Mouse (Mus musculus) liver, embryonic 15.5 days (tissue): ENCODE results near the gene Hypk. TPM values are rescaled to one million over a fixed set of nuclear protein-coding genes. Genes with fewer than 3 reads are reported as not detected.
A peak's percentile ranks its signal among the peaks of the same experiment; 100 is the strongest.

ENCODE experiments used
- ATAC-seq: fragments of 200-750 bp; cut with Nextera tagmentation; 2 replicates; pipeline ENCODE4 v1.8.0; 2017; ENCODE audit warnings: moderate number of reproducible peaks, mild to moderate bottlenecking, moderate library complexity; ENCODE audit not compliant: insufficient read depth
- H3K27ac ChIP-seq: fragments of 300-500 bp; sonication (generic); replicated peaks from 2 replicates; pipeline ENCODE4 v1.5.1; 2015; ENCODE audit warnings: mild to moderate bottlenecking, inconsistent platforms
- H3K27me3 ChIP-seq: fragments of 300-500 bp; sonication (generic); 2 replicates; pipeline ENCODE4 v1.6.1; 2015; ENCODE audit warnings: mild to moderate bottlenecking, inconsistent platforms
- H3K36me3 ChIP-seq: fragments of 300-500 bp; sonication (generic); replicated peaks from 2 replicates; pipeline ENCODE4 v1.6.1; 2015; ENCODE audit warnings: moderate library complexity, mild to moderate bottlenecking, inconsistent platforms
- H3K4me1 ChIP-seq: fragments of 300-500 bp; sonication (generic); replicated peaks from 2 replicates; pipeline ENCODE4 v1.6.1; 2015; ENCODE audit warnings: inconsistent platforms
- H3K4me2 ChIP-seq: fragments of 300-500 bp; sonication (generic); 2 replicates; pipeline ENCODE4 v1.6.1; 2015; ENCODE audit warnings: moderate library complexity, mild to moderate bottlenecking, inconsistent platforms
- H3K4me3 ChIP-seq: fragments of 300-500 bp; sonication (generic); replicated peaks from 2 replicates; pipeline ENCODE4 v1.5.1; 2015; ENCODE audit warnings: mild to moderate bottlenecking, inconsistent platforms
- H3K9ac ChIP-seq: fragments of 300-500 bp; sonication (generic); 2 replicates; pipeline ENCODE4 v1.6.1; 2015; ENCODE audit warnings: moderate library complexity, mild to moderate bottlenecking, inconsistent platforms
- H3K9me3 ChIP-seq: fragments of 300-500 bp; sonication (generic); replicated peaks from 2 replicates; pipeline ENCODE4 v1.6.1; 2016; ENCODE audit warnings: inconsistent platforms
- WGBS: fragments of 180-500 bp; shearing (Covaris S2); methylation state at CpG from one replicate; pipeline ENCODE4 v1.1.7; 2015; ENCODE audit warnings: mixed read lengths; ENCODE audit not compliant: insufficient replicate concordance; 5-methylcytosine and 5-hydroxymethylcytosine counted together
- microRNA-seq: library from miRNA; unstranded; fragments of <30 nt; microRNA quantifications from one replicate; pipeline ENCODE4, GENCODE M21; 2016
- polyA plus RNA-seq: library from polyadenylated mRNA; unstranded; fragments of >200 nt; fragmentation: Nextera tagmentation; extraction: Ambion mirVana; gene quantifications from 2 replicates; pipeline ENCODE4 v1.2.1, GENCODE M21; 2015

Gene Hypk
- polyA plus RNA-seq, 1 experiment from 2014 or later = 87.0 TPM

- no peak for ATAC-seq
- H3K36me3 ChIP-seq = peaks cover 35% of the 10 kb centered on the region
- no peaks in the 10 kb centered on the region for H3K9me3 ChIP-seq
- 7% methylated on average over 12 of the region's 12 CpGs for WGBS
- peak overlapping the region; percentile 72 for H3K4me3 ChIP-seq
- H3K4me1 ChIP-seq = peaks cover 36% of the 10 kb centered on the region
- H3K4me2 ChIP-seq = peak overlapping the region; percentile 67
- H3K27ac ChIP-seq = 0 out of 2 replicates have a peak overlapping the region, but pooled peaks have one; percentile 8
- no peaks in the 10 kb centered on the region for H3K27me3 ChIP-seq
- peak overlapping the region; percentile 75 for H3K9ac ChIP-seq
Measured at GRCm38 (mm10) chr2:121507173-121507950, 54.3 kb downstream of the Hypk start.

- WGBS = 63% methylated on average over 2 of the region's 2 CpGs
- peak overlapping the region; percentile 72 for H3K4me3 ChIP-seq
- H3K9ac ChIP-seq = peak overlapping the region; percentile 75
- no peaks in the 10 kb centered on the region for H3K9me3 ChIP-seq
- peaks cover 39% of the 10 kb centered on the region for H3K36me3 ChIP-seq
- peaks cover 40% of the 10 kb centered on the region for H3K4me1 ChIP-seq
- peak overlapping the region; percentile 67 for H3K4me2 ChIP-seq
- H3K27ac ChIP-seq = no peak overlapping the region
- no peak for ATAC-seq
- H3K27me3 ChIP-seq = no peaks in the 10 kb centered on the region
Measured at GRCm38 (mm10) chr2:121507951-121508330, 54.9 kb downstream of the Hypk start.

Small RNA genes within 50 kb of the gene (microRNA-seq; reads per million reads assigned to microRNA genes)
- gene Gm22953 = not detected

Other genes starting within 250 kb of the Hypk start
- gene Trp53bp1, start 181.9 kb upstream of the Hypk start, polyA plus RNA-seq = 20.5 and 20.9 TPM in 2 replicates
- gene Map1a, start 163.7 kb upstream of the Hypk start, polyA plus RNA-seq = 0.09 and 0.13 TPM in 2 replicates
- gene Ppip5k1, start 97.9 kb upstream of the Hypk start, polyA plus RNA-seq = 5.9 and 6.2 TPM in 2 replicates
- gene Ckmt1, start 95.6 kb upstream of the Hypk start, polyA plus RNA-seq = 0.46 and 0.68 TPM in 2 replicates
- gene Strc, start 66.1 kb upstream of the Hypk start, polyA plus RNA-seq = not detected in 2 replicates
- gene Pdia3, start 39.5 kb upstream of the Hypk start, polyA plus RNA-seq = 271 and 287 TPM in 2 replicates
- gene Catsper2, start 39.5 kb upstream of the Hypk start, polyA plus RNA-seq = 0.61 and 0.97 TPM in 2 replicates
- 2.9 and 3.0 TPM in 2 replicates for gene Ell3, start 9.0 kb upstream of the Hypk start, polyA plus RNA-seq
- gene Serf2, start 4.1 kb upstream of the Hypk start, polyA plus RNA-seq = 167 and 207 TPM in 2 replicates
- not detected in 2 replicates for gene Serinc4, start 3.5 kb downstream of the Hypk start, polyA plus RNA-seq
- 20.4 and 20.6 TPM in 2 replicates for gene Mfap1b, start 20.8 kb downstream of the Hypk start, polyA plus RNA-seq
- gene Mfap1a, start 53.4 kb downstream of the Hypk start, polyA plus RNA-seq = 11.4 TPM in 2 replicates
- 6.6 and 8.0 TPM in 2 replicates for gene Wdr76, start 53.4 kb downstream of the Hypk start, polyA plus RNA-seq